ENCODE assay signal across 8 mouse cellular contexts in genomic region chr7:45538163-45539041, GRCm38 (mm10). TPM values are rescaled to one million over a fixed set of nuclear protein-coding genes. Genes with fewer than 3 reads are reported as not detected.
DNase-seq lines count a peak whose midpoint lies in the region; ATAC-seq and TF ChIP-seq lines count a peak whose summit lies in the region.

No protein-coding gene starts in this region.

- H3K9me3 ChIP-seq in ES-E14 (ENCODE audit: control insufficient read depth, insufficient read depth, low read depth, low read length), result no peaks in the 10 kb centered on the region
- H3K9me3 ChIP-seq in forebrain, embryonic 16.5 days (ENCODE audit: control insufficient read depth, low read length), result no peaks in the 10 kb centered on the region
- no peaks in the 10 kb centered on the region for H3K9me3 ChIP-seq in hindbrain, embryonic 16.5 days (ENCODE audit: control insufficient read depth, low read length)

- ATAC-seq in forebrain, embryonic 16.5 days, result peak; percentile 93
- ATAC-seq in hindbrain, embryonic 16.5 days, result peak; percentile 95

- peaks cover 2 to 8% of the 10 kb centered on the region in 2 experiments; a peak in 2 of 4 replicates for H3K4me1 ChIP-seq in ES-E14 (ENCODE audit: control insufficient read depth in 2 of 2, insufficient read depth in 2 of 2, low read length in 2 of 2, poor library complexity in 1 of 2)
- peaks cover 4% of the 10 kb centered on the region for H3K4me1 ChIP-seq in forebrain, embryonic 16.5 days (replicated peaks; ENCODE audit: control insufficient read depth, insufficient read depth, low read length)
- peaks cover 5% of the 10 kb centered on the region; the same call in 1 of the 2 replicates for H3K4me1 ChIP-seq in hindbrain, embryonic 16.5 days (ENCODE audit: control insufficient read depth, insufficient read depth, low read depth, low read length)

- H3K4me3 ChIP-seq in ES-E14 (ENCODE audit: insufficient read depth in 1 of 2, low read depth in 1 of 2, low read length in 2 of 2, poor library complexity in 1 of 2, severe bottlenecking in 1 of 2), result peak overlapping the region; percentile 81 to 87
- peak overlapping the region; percentile 63 for H3K4me3 ChIP-seq in forebrain, embryonic 16.5 days (replicated peaks; ENCODE audit: low read length)
- peak overlapping the region; percentile 45 for H3K4me3 ChIP-seq in hindbrain, embryonic 16.5 days (ENCODE audit: low read length)

- peak overlapping the region; percentile 74 for H3K9ac ChIP-seq in ES-E14 (ENCODE audit: insufficient read depth, low read depth, low read length, poor library complexity, severe bottlenecking)
- peak overlapping the region; percentile 76 for H3K9ac ChIP-seq in forebrain, embryonic 16.5 days (replicated peaks; ENCODE audit: low read depth, low read length)
- peak overlapping the region; percentile 63 for H3K9ac ChIP-seq in hindbrain, embryonic 16.5 days (ENCODE audit: low read depth, low read length)

- no peak for DNase-seq in ES-E14 (ENCODE audit: low read depth, low spot score)
- peak; percentile 73 to 79 for DNase-seq in cerebellum, adult 18-20 months
- DNase-seq in left cerebral cortex, postnatal 10 days (ENCODE audit: extremely low spot score in 1 of 2, low spot score in 2 of 2), result peak; percentile 62 to 69
- DNase-seq in lung, postnatal 4 days, result peak; percentile 52 to 55
- peak; percentile 42 for DNase-seq in right cerebral cortex, postnatal 14 days
- DNase-seq in MN1 (ENCODE audit: low spot score), result no peak

- 1% methylated on average over 28 of the region's 29 CpGs for WGBS in forebrain, embryonic 16.5 days
- WGBS in hindbrain, embryonic 16.5 days, result 2% methylated on average over 29 of the region's 29 CpGs

- intact Hi-C loops in left cerebral cortex, postnatal 10 days (cut with DNase I), result no loop called here

- H3K27me3 ChIP-seq in forebrain, embryonic 16.5 days (replicated peaks; ENCODE audit: control insufficient read depth, insufficient read depth, low read length), result no peaks in the 10 kb centered on the region
- H3K27me3 ChIP-seq in hindbrain, embryonic 16.5 days (replicated peaks; ENCODE audit: control insufficient read depth, insufficient read depth, low read length), result no peaks in the 10 kb centered on the region

- H3K4me2 ChIP-seq in forebrain, embryonic 16.5 days (ENCODE audit: low read length), result peak overlapping the region; percentile 81
- peak overlapping the region; percentile 61 for H3K4me2 ChIP-seq in hindbrain, embryonic 16.5 days (ENCODE audit: low read length)

- no peaks in the 10 kb centered on the region for H3K36me3 ChIP-seq in ES-E14 (ENCODE audit: control insufficient read depth, insufficient read depth, low read length, poor library complexity, severe bottlenecking)
- no peaks in the 10 kb centered on the region for H3K36me3 ChIP-seq in forebrain, embryonic 16.5 days (ENCODE audit: control insufficient read depth, insufficient read depth)
- no peaks in the 10 kb centered on the region for H3K36me3 ChIP-seq in hindbrain, embryonic 16.5 days (ENCODE audit: control insufficient read depth, insufficient read depth, low read length)

- no peak overlapping the region for H3K27ac ChIP-seq in ES-E14 (ENCODE audit: insufficient read depth, low read depth, low read length, poor library complexity, severe bottlenecking)
- no peak overlapping the region for H3K27ac ChIP-seq in forebrain, embryonic 16.5 days (ENCODE audit: low read length)
- peak overlapping the region; percentile 18; the same call in 1 of the 2 replicates for H3K27ac ChIP-seq in hindbrain, embryonic 16.5 days (ENCODE audit: low read depth, low read length)

- in situ Hi-C loops in ES-E14 (cut with MboI; ENCODE audit: low sequenced_read_pairs in 2 of 2, unreplicated experiment in 2 of 2), result no loop called here

TF ChIP-seq in ES-E14, 5 proteins besides CTCF, POLR2A, EP300 and RAD21:
- TF ChIP-seq HCFC1 (IDR thresholded peaks at IDR 0.05; ENCODE audit: borderline replicate concordance, insufficient read depth, low read length), result peak; percentile 95
- no peak for TF ChIP-seq MAFK (IDR thresholded peaks at IDR 0.05; ENCODE audit: insufficient read depth, low read depth, low read length)
- TF ChIP-seq ZC3H11A (IDR thresholded peaks at IDR 0.05; ENCODE audit: borderline replicate concordance, low read depth, low read length), result no peak

RNA-seq across cellular contexts. Expression of gene Plekha4, which starts 12.3 kb away (rescaled TPM):
- 17.8 and 20.2 TPM in 2 replicates for total RNA-seq in ES-E14 (2012; rRNA removed)
- 0.57 and 0.81 TPM in 2 replicates for polyA plus RNA-seq in forebrain, embryonic 16.5 days (2015; fragmentation: Nextera tagmentation; extraction: Ambion mirVana)
- 2.2 and 3.1 TPM in 2 replicates for polyA plus RNA-seq in hindbrain, embryonic 16.5 days (2015; fragmentation: Nextera tagmentation; extraction: Ambion mirVana)
- total RNA-seq in left cerebral cortex, postnatal 10 days (2021), result 1 to 10 TPM; 1.3 to 2.7 TPM

RNA-seq across cellular contexts. Expression of gene Ppp1r15a, which starts 12.3 kb away (rescaled TPM):
- 31.4 and 37.9 TPM in 2 replicates for total RNA-seq in ES-E14 (2012; rRNA removed)
- polyA plus RNA-seq in forebrain, embryonic 16.5 days (2015; fragmentation: Nextera tagmentation; extraction: Ambion mirVana), result 14.4 and 16.4 TPM in 2 replicates
- polyA plus RNA-seq in hindbrain, embryonic 16.5 days (2015; fragmentation: Nextera tagmentation; extraction: Ambion mirVana), result 17.5 and 18.2 TPM in 2 replicates
- 10 to 100 TPM; 25.5 to 28.5 TPM for total RNA-seq in left cerebral cortex, postnatal 10 days (2021)

RNA-seq across cellular contexts. Expression of gene Hsd17b14, which starts 16.3 kb away (rescaled TPM):
- 32.5 and 33.0 TPM in 2 replicates for total RNA-seq in ES-E14 (2012; rRNA removed)
- not detected in 2 replicates for polyA plus RNA-seq in forebrain, embryonic 16.5 days (2015; fragmentation: Nextera tagmentation; extraction: Ambion mirVana)
- 0.43 and 0.80 TPM in 2 replicates for polyA plus RNA-seq in hindbrain, embryonic 16.5 days (2015; fragmentation: Nextera tagmentation; extraction: Ambion mirVana)
- under 1 TPM in 1 of 2 experiments, not detected in 1; 0.93 TPM for total RNA-seq in left cerebral cortex, postnatal 10 days (2021)

RNA-seq across cellular contexts. Expression of gene Nucb1, which starts 28.2 kb away (rescaled TPM):
- total RNA-seq in ES-E14 (2012; rRNA removed), result 131 and 178 TPM in 2 replicates
- polyA plus RNA-seq in forebrain, embryonic 16.5 days (2015; fragmentation: Nextera tagmentation; extraction: Ambion mirVana), result 106 and 107 TPM in 2 replicates
- 141 and 151 TPM in 2 replicates for polyA plus RNA-seq in hindbrain, embryonic 16.5 days (2015; fragmentation: Nextera tagmentation; extraction: Ambion mirVana)
- total RNA-seq in left cerebral cortex, postnatal 10 days (2021), result 100 to 1,000 TPM; 114 to 127 TPM

RNA-seq across cellular contexts. Expression of gene Bcat2, which starts 31.6 kb away (rescaled TPM):
- 60.3 and 87.7 TPM in 2 replicates for total RNA-seq in ES-E14 (2012; rRNA removed)
- polyA plus RNA-seq in forebrain, embryonic 16.5 days (2015; fragmentation: Nextera tagmentation; extraction: Ambion mirVana), result 24.2 and 24.5 TPM in 2 replicates
- 22.7 and 27.0 TPM in 2 replicates for polyA plus RNA-seq in hindbrain, embryonic 16.5 days (2015; fragmentation: Nextera tagmentation; extraction: Ambion mirVana)
- total RNA-seq in left cerebral cortex, postnatal 10 days (2021), result 10 to 100 TPM; 20.9 to 21.8 TPM

Comparison
In these comparisons a context has a peak if more than half of its experiments do, and no peak if none do; other contexts are left out.
1. DNase-seq: peak in cerebellum, adult 18-20 months (2 of 2), left cerebral cortex, postnatal 10 days (2 of 2), lung, postnatal 4 days (2 of 2) and right cerebral cortex, postnatal 14 days (single experiment); none in ES-E14 (single experiment) and MN1 (single experiment).
2. RNA of gene Hsd17b14, which starts 16.3 kb away (total RNA-seq): 32.5 to 33.0 TPM in ES-E14; 0.93 TPM in left cerebral cortex, postnatal 10 days; every median in the first group is over 10 times any median in the second.
3. Peak in every context shown above with its lines, with median percentiles within 50 percentile points of each other: H3K4me3 ChIP-seq and H3K9ac ChIP-seq.